Mouse (Mus musculus): ENCODE measurements at regions not wholly inside any gene's neighbourhood (a gene's known extent, or its start where the extent isn't known, plus 50 kb on each side); places are given as distances from the start of the nearest gene placed in this dataset.

DNA sequence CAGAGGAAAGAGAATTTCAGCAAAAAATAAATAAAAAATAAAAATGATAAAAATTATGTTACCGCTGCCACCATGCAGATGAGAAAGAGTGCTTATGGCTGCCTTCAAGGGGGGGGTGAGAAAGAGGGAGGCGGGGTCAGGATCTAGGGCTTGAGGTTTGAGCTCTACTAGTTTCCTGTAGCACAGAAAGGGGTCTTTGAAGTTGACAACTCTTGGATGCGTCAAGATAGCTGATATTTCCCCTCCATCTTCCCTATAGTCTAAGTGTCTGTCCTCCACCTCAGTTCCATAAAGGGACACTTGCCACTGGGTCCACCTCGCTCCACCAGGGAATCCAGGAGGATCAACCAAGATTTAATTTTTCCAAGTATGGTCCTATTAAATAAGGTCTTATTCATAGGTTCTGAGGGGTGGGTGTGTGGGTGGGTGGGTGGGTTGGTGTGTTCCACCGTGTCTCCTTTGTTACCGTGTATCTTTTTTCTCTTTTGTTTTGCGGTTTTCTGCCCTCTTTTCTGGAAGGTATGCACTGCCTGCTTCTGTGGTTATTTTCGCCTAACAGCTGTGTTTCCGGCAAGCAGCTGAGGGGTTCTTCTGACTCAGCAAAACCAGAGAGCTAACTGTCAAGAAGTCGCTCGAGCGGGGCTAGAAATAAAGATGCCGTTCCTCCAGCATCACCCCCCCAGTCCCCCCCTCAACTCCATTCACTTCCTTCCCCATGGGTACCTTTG, 114.8 kb downstream of the 2410131K14Rik start:
- TF ChIP-seq GATA1 (IDR thresholded peaks at IDR 0.05; ENCODE audit: low read depth, low read length) (no peak), RAD21 (IDR thresholded peaks at IDR 0.05; ENCODE audit: low read depth, low read length) (no peak), MAX (IDR thresholded peaks at IDR 0.05; ENCODE audit: low read length) (no peak), CTCF (IDR thresholded peaks at IDR 0.05 in 2 of 3, conservative IDR thresholded peaks at IDR 0.05 in 1 of 3; ENCODE audit: control insufficient read depth in 1 of 3, insufficient read depth in 1 of 3, low read depth in 2 of 3, low read length in 3 of 3, poor library complexity in 1 of 3, severe bottlenecking in 1 of 3) (no peak), ZNF384 (IDR thresholded peaks at IDR 0.05; ENCODE audit: low read depth, low read length) (no peak), CHD2 (IDR thresholded peaks at IDR 0.05; ENCODE audit: low read length) (no peak), MXI1 (IDR thresholded peaks at IDR 0.05; ENCODE audit: low read depth, low read length) (peak; percentile 59), SMC3 (IDR thresholded peaks at IDR 0.05; ENCODE audit: low read depth, low read length) (no peak), NELFE (IDR thresholded peaks at IDR 0.05; ENCODE audit: low read depth, low read length) (no peak; the same call in 1 of the 2 replicates), TCF12 (IDR thresholded peaks at IDR 0.05; ENCODE audit: low read depth, low read length) (peak; percentile 84), TAL1 (IDR thresholded peaks at IDR 0.05; ENCODE audit: low read length) (peak; percentile 52)
